8 mouse cellular contexts compared by ENCODE assay signal in genomic region chr6:114883261-114883740, GRCm38 (mm10).
DNase-seq lines count a peak whose midpoint lies in the region; ATAC-seq and TF ChIP-seq lines count a peak whose summit lies in the region.

No protein-coding gene starts in this region.

- peak; percentile 16; the same call in 1 of the 2 replicates for TF ChIP-seq EP300 in heart, adult 2 months (IDR thresholded peaks at IDR 0.05; ENCODE audit: insufficient read depth, low read depth, low read length)

- H3K4me3 ChIP-seq in embryonic facial prominence, embryonic 10.5 days, result peak overlapping the region; percentile 38
- peak overlapping the region; percentile 15; the same call in 1 of the 2 replicates for H3K4me3 ChIP-seq in heart, adult 2 months
- H3K4me3 ChIP-seq in intestine, postnatal 0 days (ENCODE audit: low read depth, low read length), result no peak overlapping the region

- H3K9ac ChIP-seq in heart, adult 2 months (ENCODE audit: low read depth, low read length), result peak overlapping the region; percentile 52
- 0 out of 2 replicates have a peak overlapping the region, but pooled peaks have one; percentile 22 for H3K9ac ChIP-seq in intestine, postnatal 0 days (ENCODE audit: low read depth, low read length)

- intact Hi-C loops in heart, adult 2 months (cut with DNase I), result loop anchor here (1.0 kb wide), 1 partner anchor 8 kb away; no protein-coding TSS in a partner anchor
- intact Hi-C loops in left cerebral cortex, postnatal 36 days (cut with DNase I), result no loop called here

- peaks cover 95% of the 10 kb centered on the region for H3K4me1 ChIP-seq in embryonic facial prominence, embryonic 10.5 days
- peaks cover 57% of the 10 kb centered on the region for H3K4me1 ChIP-seq in heart, adult 2 months (ENCODE audit: control insufficient read depth, insufficient read depth, low read length)
- peaks cover 25% of the 10 kb centered on the region for H3K4me1 ChIP-seq in intestine, postnatal 0 days (replicated peaks; ENCODE audit: control insufficient read depth, insufficient read depth, low read length)

- no peaks in the 10 kb centered on the region for H3K27me3 ChIP-seq in embryonic facial prominence, embryonic 10.5 days (replicated peaks; ENCODE audit: low read depth, poor library complexity, severe bottlenecking)
- H3K27me3 ChIP-seq in heart, adult 2 months (ENCODE audit: control insufficient read depth, insufficient read depth, low read length), result no peaks in the 10 kb centered on the region
- no peaks in the 10 kb centered on the region for H3K27me3 ChIP-seq in intestine, postnatal 0 days (replicated peaks; ENCODE audit: control insufficient read depth, insufficient read depth, low read length)

- peak; percentile 75 for ATAC-seq in intestine, postnatal 0 days
- peak; percentile 42 for ATAC-seq in megakaryocyte-erythroid progenitor cell, adult 5-6 weeks (replicated peaks; ENCODE audit: low FRiP score, low TSS enrichment, poor library complexity, severe bottlenecking)

- peak; percentile 41; the same call in 1 of the 2 replicates for TF ChIP-seq POLR2A in heart, adult 2 months (IDR thresholded peaks at IDR 0.05; ENCODE audit: insufficient read depth, low read depth, low read length)

- peak; percentile 56 for DNase-seq in gastrocnemius, adult 18-20 months (ENCODE audit: low spot score)
- DNase-seq in gastrocnemius, adult 8-10 months (ENCODE audit: low spot score in 2 of 2), result no peak
- peak; percentile 90 for DNase-seq in embryonic facial prominence, embryonic 10.5 days (ENCODE audit: low spot score)
- peak in 1 of 2 experiments; percentile 77 for DNase-seq in heart, adult 2 months
- DNase-seq in left cerebral cortex, postnatal 36 days (ENCODE audit: low spot score in 2 of 2), result peak; percentile 71 to 73
- DNase-seq in right cerebral cortex, postnatal 25 days, result peak; percentile 76

- peaks cover 62% of the 10 kb centered on the region for H3K36me3 ChIP-seq in embryonic facial prominence, embryonic 10.5 days (replicated peaks)
- peaks cover 21% of the 10 kb centered on the region for H3K36me3 ChIP-seq in heart, adult 2 months (ENCODE audit: control insufficient read depth, insufficient read depth, low read length)
- 0 out of 2 replicates have a peak, but pooled peaks cover 8% of the 10 kb centered on the region for H3K36me3 ChIP-seq in intestine, postnatal 0 days (ENCODE audit: control insufficient read depth, insufficient read depth)

- WGBS in embryonic facial prominence, embryonic 10.5 days, result under 1% methylated on average over 9 of the region's 9 CpGs
- 11% methylated on average over 9 of the region's 9 CpGs for whole genome bisulfite sequencing in heart, adult 2 months
- 9% methylated on average over 9 of the region's 9 CpGs for WGBS in intestine, postnatal 0 days

- H3K4me2 ChIP-seq in intestine, postnatal 0 days (replicated peaks; ENCODE audit: low read depth), result peak overlapping the region; percentile 6; the same call in 1 of the 2 replicates

- TF ChIP-seq CTCF in heart, adult 2 months (IDR thresholded peaks at IDR 0.05), result no peak
- no peak for TF ChIP-seq CTCF in intestine, postnatal 0 days (IDR thresholded peaks at IDR 0.05; ENCODE audit: low read depth)

- H3K9me3 ChIP-seq in embryonic facial prominence, embryonic 10.5 days, result no peaks in the 10 kb centered on the region; the same call in 1 of the 2 replicates
- H3K9me3 ChIP-seq in intestine, postnatal 0 days (ENCODE audit: control insufficient read depth), result no peaks in the 10 kb centered on the region

- H3K79me2 ChIP-seq in heart, adult 2 months (replicated peaks; ENCODE audit: control insufficient read depth, insufficient read depth, low read length), result peaks cover 17% of the 10 kb centered on the region

- H3K27ac ChIP-seq in embryonic facial prominence, embryonic 10.5 days (replicated peaks), result peak overlapping the region; percentile 86
- peak overlapping the region; percentile 78 for H3K27ac ChIP-seq in heart, adult 2 months
- H3K27ac ChIP-seq in intestine, postnatal 0 days (ENCODE audit: low read depth, low read length), result peak overlapping the region; percentile 74

Comparison
In these comparisons a context has a peak if more than half of its experiments do, and no peak if none do; other contexts are left out.
1. DNase-seq: peak in gastrocnemius, adult 18-20 months (single experiment), embryonic facial prominence, embryonic 10.5 days (single experiment), left cerebral cortex, postnatal 36 days (2 of 2) and right cerebral cortex, postnatal 25 days (single experiment); none in gastrocnemius, adult 8-10 months (0 of 2).
2. Peak in every context shown above with its lines, with median percentiles within 50 percentile points of each other: H3K27ac ChIP-seq.